Mouse (Mus musculus): ENCODE measurements around the gene Mei4. TPM values are rescaled to one million over a fixed set of nuclear protein-coding genes. Genes with fewer than 3 reads are reported as not detected.

Gene Mei4
- polyA plus RNA-seq (2014; fragmentation: Illumina TruSeq; extraction: RNeasy Lipid Tissue Mini Kit (QIAGEN cat#74804); ENCODE audit: low read depth, low replicate concordance) = 1.8 TPM

GRCm38 (mm10) chr9:81863181-81863887 lies at the start of gene Mei4:
Gene Mei4, plus strand, starts transcription at chr9:81863670.

Other genes with a start within 250 kb of the Mei4 start
- gene Htr1b, start 229.8 kb upstream of the Mei4 start, polyA plus RNA-seq (2014; fragmentation: Illumina TruSeq; extraction: RNeasy Lipid Tissue Mini Kit (QIAGEN cat#74804); ENCODE audit: low read depth, low replicate concordance) = 2.7 TPM